Mouse (Mus musculus) thymus, postnatal 25 days (tissue): ENCODE results near the gene Sbno2.

Experiments used
- DNase-seq: peaks from one replicate; pipeline ENCODE4 v3.0.0; 2022

Gene Sbno2

GRCm38 (mm10) chr10:80087483-80087882 lies 17.9 kb downstream of the Sbno2 start:
- no peak for DNase-seq

DNA sequence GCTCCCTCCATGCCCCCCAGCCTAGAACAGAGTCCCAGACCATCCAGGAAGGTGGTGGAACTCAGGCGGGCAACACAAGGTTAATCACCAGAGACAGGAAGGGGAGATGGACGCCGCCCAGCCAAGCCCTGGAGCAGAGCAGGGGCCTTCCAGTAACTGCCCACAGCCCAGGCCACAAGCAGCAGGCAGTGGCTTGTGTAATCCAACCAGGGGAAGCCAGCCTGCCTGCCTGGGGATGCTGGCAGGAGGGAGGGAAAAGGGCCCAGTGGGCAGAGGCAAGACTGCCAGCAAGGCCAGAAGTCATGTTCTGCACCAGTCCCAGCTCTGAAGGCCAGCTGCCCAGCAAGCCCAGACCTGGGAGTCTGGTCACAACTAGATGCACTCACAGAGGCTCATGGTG lies 18.5 kb downstream of the Sbno2 start:
- no peak for DNase-seq

GRCm38 (mm10) chr10:80084817-80085487 lies 20.4 kb downstream of the Sbno2 start:
- DNase-seq = no peak

- DNase-seq = no peak
Measured at GRCm38 (mm10) chr10:80081075-80081474, 24.3 kb downstream of the Sbno2 start.

GRCm38 (mm10) chr10:80080396-80081070 lies 24.8 kb downstream of the Sbno2 start:
- no peak for DNase-seq

GRCm38 (mm10) chr10:80078366-80078765 lies 27.0 kb downstream of the Sbno2 start:
- no peak for DNase-seq

- DNase-seq = no peak
Measured at GRCm38 (mm10) chr10:80077312-80077711, 28.1 kb downstream of the Sbno2 start.

- DNase-seq = no peak
Measured at GRCm38 (mm10) chr10:80076386-80076785, 29.0 kb downstream of the Sbno2 start.

DNA sequence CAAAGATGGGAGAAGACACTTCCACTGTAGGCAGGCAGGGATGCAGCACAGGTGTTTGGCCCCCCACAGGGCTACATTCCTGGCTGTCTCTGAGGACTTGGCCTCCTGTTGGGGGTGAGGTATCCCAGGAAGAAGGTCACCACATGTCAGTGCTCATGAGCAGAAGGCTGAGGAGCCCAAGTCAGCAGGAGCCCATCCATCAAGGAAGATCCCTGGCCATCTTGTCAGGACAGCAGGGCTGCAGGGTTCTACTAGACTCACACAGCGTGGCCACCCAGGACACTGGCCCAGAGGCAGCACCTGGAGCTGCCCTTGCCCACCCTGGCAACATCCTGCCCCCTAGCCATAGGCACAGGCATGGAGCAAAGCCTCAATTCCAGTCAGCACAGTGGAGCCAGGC lies 29.4 kb downstream of the Sbno2 start:
- DNase-seq = no peak

GRCm38 (mm10) chr10:80074813-80075601 lies 30.4 kb downstream of the Sbno2 start:
- peak; percentile 79 for DNase-seq

DNA sequence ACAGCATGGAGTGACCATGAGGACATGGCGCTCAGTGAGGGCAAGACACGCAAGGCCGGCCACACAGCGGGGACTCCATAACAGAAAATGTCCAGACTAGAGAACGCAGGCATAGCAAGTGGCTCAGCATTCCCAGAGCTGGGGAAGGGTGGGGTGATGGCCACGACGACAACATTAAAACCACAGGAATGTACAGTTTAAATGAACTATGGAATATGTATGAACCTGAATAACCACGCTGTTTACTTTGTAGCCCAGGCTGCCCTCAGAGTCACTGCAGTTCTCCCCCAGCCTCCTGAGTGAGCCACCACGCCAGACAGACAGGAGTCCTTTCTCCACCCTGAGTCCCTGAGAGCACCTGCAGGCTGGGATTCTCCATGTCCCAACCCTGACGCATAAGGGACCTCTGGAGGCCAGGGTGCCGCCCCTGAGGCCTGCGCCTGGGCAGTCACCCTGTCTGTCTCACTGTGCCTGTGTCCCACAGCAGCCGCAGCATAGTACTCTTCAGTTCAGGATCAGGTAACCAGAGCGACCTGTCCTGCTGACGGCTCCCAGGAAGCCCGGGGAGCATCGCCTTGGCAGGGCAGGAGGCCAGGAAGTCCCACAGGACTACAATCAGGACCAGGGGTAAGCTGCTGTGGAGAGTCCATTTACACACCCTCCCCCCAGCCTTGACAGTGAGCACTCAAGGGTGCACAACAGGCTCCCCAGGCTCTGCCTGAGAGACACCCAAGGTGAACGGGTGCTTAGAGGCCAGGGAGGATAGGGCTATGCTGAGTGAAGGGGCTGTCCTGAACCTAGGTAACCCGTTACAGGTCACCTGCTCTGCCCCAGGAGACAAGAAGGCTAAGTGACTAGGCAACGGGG lies 32.5 kb downstream of the Sbno2 start:
- no peak for DNase-seq

GRCm38 (mm10) chr10:80071516-80071900 lies 33.9 kb downstream of the Sbno2 start:
- no peak for DNase-seq

DNA sequence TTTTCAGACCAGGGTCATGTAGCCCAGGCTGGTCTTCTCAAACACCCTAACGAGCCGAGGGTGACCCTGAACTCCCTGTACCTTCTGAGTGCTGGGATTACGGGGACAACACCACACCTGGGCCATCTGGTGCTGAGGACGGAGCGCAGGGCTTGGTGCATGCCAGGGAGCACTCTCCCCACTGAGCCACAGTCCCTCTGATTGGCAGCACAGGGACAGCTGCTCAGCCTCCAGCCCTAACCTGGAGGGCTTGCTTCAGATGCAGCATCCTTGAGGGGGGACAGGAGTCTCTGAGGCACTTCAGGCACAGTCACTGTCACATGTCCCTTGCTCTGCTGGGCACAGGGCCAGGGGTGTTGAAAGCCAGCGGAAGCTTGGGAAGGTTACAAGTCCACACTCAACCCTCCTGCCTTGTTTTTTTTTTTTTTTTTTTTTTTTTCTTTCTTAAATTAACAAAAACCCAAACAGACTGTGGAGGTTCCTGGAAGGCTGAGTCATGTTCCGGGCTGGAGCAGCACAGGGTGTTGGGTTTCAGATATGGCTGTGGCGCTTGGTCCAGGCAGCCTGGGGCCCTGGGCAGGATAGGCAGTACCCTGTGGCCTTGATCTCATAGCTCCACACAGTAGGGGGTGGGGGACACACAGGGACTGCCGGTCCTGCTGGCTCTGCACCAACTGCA lies 34.4 kb downstream of the Sbno2 start:
- no peak for DNase-seq

- no peak for DNase-seq
Measured at GRCm38 (mm10) chr10:80069948-80070450, 35.4 kb downstream of the Sbno2 start.

DNA sequence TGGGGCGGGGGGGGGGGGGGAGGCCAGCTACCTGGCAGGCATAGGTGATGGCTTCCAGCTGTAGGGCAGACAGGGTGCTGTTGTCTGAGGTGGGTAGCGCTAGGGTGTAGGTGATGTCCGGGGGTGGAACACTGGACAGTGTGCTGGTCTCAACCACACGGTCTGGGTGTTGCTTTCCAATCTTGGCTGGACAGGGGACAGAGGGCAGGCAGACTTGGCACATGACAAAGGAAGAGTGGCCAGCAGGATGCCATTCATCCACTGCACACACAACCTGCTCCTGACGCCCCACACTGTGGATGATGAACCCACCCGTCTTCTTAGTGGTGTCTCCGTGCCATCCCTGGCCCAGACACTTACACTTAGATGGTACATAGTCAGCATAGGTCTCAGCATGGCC lies 36.1 kb downstream of the Sbno2 start:
- no peak for DNase-seq

DNA sequence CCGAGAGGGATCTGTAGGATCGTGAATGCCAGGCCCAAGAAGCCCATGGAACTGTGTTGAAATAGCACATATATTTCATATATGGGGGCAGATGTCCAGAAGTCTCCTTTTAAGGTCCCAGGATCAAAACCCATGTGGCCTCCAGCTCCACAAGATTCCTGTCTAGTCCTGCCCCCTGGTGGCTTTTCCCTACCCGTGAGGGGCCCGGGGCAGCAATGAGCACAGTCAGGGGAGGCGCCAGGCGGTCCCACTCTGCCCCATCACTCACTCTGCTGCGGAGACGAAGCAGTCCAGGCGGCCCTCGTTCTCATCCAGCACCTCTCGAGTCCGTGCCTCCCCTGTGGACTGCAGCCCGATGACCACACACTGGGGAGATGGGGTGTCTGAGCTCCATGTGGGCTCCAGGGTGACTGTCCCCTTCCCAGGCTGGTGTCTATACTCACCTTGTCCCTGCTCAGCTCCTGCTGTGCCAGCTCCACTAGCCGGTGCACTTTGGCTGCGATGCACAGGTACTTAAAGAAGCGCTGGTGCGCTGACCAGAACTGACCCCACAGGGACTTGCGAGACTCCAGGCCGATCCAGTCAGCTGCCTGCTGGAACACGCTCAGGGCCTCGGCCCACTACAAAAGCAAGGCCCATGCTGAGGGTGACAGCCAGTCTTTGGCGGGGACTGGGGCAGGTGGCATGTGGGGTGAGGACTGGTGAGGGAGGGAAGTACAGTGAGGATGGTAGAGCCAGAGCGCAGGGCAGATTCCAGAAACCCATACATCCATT lies 41.3 kb downstream of the Sbno2 start:
- peak; percentile 48 for DNase-seq

DNA sequence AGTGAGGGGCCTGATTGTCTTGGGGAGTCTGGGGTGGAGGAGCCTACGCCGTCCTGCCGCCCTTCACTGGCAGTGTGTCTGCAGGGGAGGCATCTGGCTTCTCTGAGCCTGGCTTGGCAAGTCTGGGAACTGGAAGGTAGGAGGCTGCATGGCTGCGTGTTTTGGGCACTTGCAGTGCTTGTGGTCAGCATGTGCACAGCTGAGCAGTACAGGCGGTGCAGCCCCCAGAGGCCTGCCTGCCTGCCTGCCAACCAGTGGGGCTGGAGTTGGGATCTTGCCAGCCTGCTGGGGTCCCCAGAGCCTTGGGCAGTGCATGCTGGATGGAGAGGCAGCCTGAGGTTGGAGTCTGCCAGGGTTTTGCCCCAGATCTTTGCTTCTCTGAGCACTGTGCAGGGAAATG lies 42.3 kb downstream of the Sbno2 start:
- no peak for DNase-seq

- DNase-seq = no peak
Measured at GRCm38 (mm10) chr10:80057683-80058326, 47.6 kb downstream of the Sbno2 start.

GRCm38 (mm10) chr10:80056976-80057682 lies 48.2 kb downstream of the Sbno2 start:
- no peak for DNase-seq

- DNase-seq = no peak
Measured at GRCm38 (mm10) chr10:80056506-80056905, 48.9 kb downstream of the Sbno2 start.
